Mouse (Mus musculus) liver, postnatal 0 days (tissue): ENCODE results near the gene Rnf26.

ENCODE experiments used
- CTCF ChIP-seq: sonication (generic); IDR thresholded peaks from 2 replicates; pipeline ENCODE4 v1.5.1; 2016; ENCODE audit warnings: antibody characterized with exemption, low read depth
- EP300 ChIP-seq: IDR thresholded peaks from 2 replicates; pipeline ENCODE4 v1.6.1; 2016; ENCODE audit warnings: antibody characterized with exemption, low read depth, mild to moderate bottlenecking

GRCm38 (mm10) chr9:44127351-44127801, 14.1 kb upstream of the Rnf26 start:
- no peak for TF ChIP-seq CTCF
- TF ChIP-seq EP300 = no peak
